In the genomic region with DNA sequence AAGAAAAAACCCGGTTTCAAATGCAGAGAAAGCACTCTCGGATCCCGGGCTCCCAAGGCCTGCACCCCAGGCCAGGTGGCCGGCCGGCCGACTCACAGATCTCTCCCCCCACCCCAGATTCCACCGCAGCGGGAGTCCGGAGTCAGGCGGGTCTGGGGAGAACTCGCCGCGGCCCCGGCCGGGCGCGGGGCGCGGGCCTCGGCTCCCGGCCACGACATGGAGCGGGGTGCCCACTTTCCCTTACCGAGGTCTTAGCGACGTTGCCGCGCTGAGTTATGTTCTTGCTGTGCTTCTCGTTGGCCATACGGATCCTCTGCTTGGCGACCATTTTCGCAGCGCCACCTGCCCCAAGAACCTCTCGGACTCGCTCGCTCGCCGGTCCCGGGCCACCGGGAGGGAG, we compare ENCODE assay signal across 8 mouse cellular contexts. TPM values are rescaled to one million over a fixed set of nuclear protein-coding genes. Genes with fewer than 3 reads are reported as not detected.
A peak's percentile ranks its signal among the peaks of the same experiment; 100 is the strongest.
DNase-seq lines count a peak whose midpoint lies in the region; ATAC-seq and TF ChIP-seq lines count a peak whose summit lies in the region.

No protein-coding gene starts in this region.

- H3K4me3 ChIP-seq in heart, postnatal 0 days (ENCODE audit: low read depth, low read length): peak overlapping the region; percentile 77
- peak overlapping the region; percentile 86 to 92 for H3K4me3 ChIP-seq in ES-E14 (ENCODE audit: insufficient read depth in 1 of 2, low read depth in 1 of 2, low read length in 2 of 2, poor library complexity in 1 of 2, severe bottlenecking in 1 of 2)
- H3K4me3 ChIP-seq in embryonic fibroblast, embryonic 13.5 days (ENCODE audit: insufficient read depth, low read length): peak overlapping the region; percentile 90
- H3K4me3 ChIP-seq in limb, embryonic 14.5 days (replicated peaks; ENCODE audit: low read length): peak overlapping the region; percentile 74
- H3K4me3 ChIP-seq in stomach, embryonic 15.5 days (replicated peaks): peak overlapping the region; percentile 98

- peak overlapping the region; percentile 84 for H3K4me2 ChIP-seq in heart, postnatal 0 days (ENCODE audit: low read depth, low read length)
- H3K4me2 ChIP-seq in limb, embryonic 14.5 days (replicated peaks; ENCODE audit: low read depth, low read length, severe bottlenecking): peak overlapping the region; percentile 43
- H3K4me2 ChIP-seq in stomach, embryonic 15.5 days: peak overlapping the region; percentile 60

- H3K4me1 ChIP-seq in heart, postnatal 0 days (ENCODE audit: control insufficient read depth, insufficient read depth): peaks cover 17% of the 10 kb centered on the region
- peaks cover 0 to 6% of the 10 kb centered on the region in 2 experiments; a peak in 3 of 4 replicates for H3K4me1 ChIP-seq in ES-E14 (ENCODE audit: control insufficient read depth in 2 of 2, insufficient read depth in 2 of 2, low read length in 2 of 2, poor library complexity in 1 of 2)
- no peaks in the 10 kb centered on the region; the same call in 1 of the 2 replicates for H3K4me1 ChIP-seq in embryonic fibroblast, embryonic 13.5 days (ENCODE audit: control insufficient read depth, insufficient read depth, low read length)
- peaks cover 8% of the 10 kb centered on the region; the same call in 1 of the 2 replicates for H3K4me1 ChIP-seq in limb, embryonic 14.5 days (ENCODE audit: control insufficient read depth, insufficient read depth, low read length)
- 0 out of 2 replicates have a peak, but pooled peaks cover 3% of the 10 kb centered on the region for H3K4me1 ChIP-seq in stomach, embryonic 15.5 days

- H3K9me3 ChIP-seq in heart, postnatal 0 days (replicated peaks; ENCODE audit: control insufficient read depth, low read length): no peaks in the 10 kb centered on the region
- H3K9me3 ChIP-seq in ES-E14 (ENCODE audit: control insufficient read depth, insufficient read depth, low read depth, low read length): no peaks in the 10 kb centered on the region
- H3K9me3 ChIP-seq in limb, embryonic 14.5 days (ENCODE audit: control insufficient read depth, low read length): no peaks in the 10 kb centered on the region
- no peaks in the 10 kb centered on the region for H3K9me3 ChIP-seq in stomach, embryonic 15.5 days

- peak overlapping the region; percentile 91 for H3K9ac ChIP-seq in heart, postnatal 0 days (replicated peaks; ENCODE audit: low read depth, low read length)
- H3K9ac ChIP-seq in ES-E14 (ENCODE audit: insufficient read depth, low read depth, low read length, poor library complexity, severe bottlenecking): peak overlapping the region; percentile 96
- peak overlapping the region; percentile 90 for H3K9ac ChIP-seq in limb, embryonic 14.5 days (ENCODE audit: low read depth, low read length, severe bottlenecking)
- H3K9ac ChIP-seq in stomach, embryonic 15.5 days: peak overlapping the region; percentile 98

- H3K27ac ChIP-seq in heart, postnatal 0 days (ENCODE audit: low read depth): peak overlapping the region; percentile 93
- H3K27ac ChIP-seq in ES-E14 (ENCODE audit: insufficient read depth, low read depth, low read length, poor library complexity, severe bottlenecking): peak overlapping the region; percentile 90
- H3K27ac ChIP-seq in embryonic fibroblast, embryonic 13.5 days (ENCODE audit: insufficient read depth, low read length): peak overlapping the region; percentile 56
- H3K27ac ChIP-seq in limb, embryonic 14.5 days (replicated peaks; ENCODE audit: low read depth, low read length): peak overlapping the region; percentile 87
- peak overlapping the region; percentile 95 for H3K27ac ChIP-seq in stomach, embryonic 15.5 days

- TF ChIP-seq CTCF in heart, postnatal 0 days (IDR thresholded peaks at IDR 0.05; ENCODE audit: low read depth): no peak
- 0 out of 2 replicates have a peak, but pooled peaks have one; percentile 6 for TF ChIP-seq CTCF in embryonic fibroblast, embryonic 13.5 days (IDR thresholded peaks at IDR 0.05; ENCODE audit: borderline replicate concordance, insufficient read depth, low read length)

- no peak for TF ChIP-seq EP300 in heart, postnatal 0 days (IDR thresholded peaks at IDR 0.05; ENCODE audit: low read depth)

- DNase-seq in heart, postnatal 0 days (ENCODE audit: low spot score): peak; percentile 26
- DNase-seq in heart, adult 9 months (ENCODE audit: low spot score in 2 of 2): no peak
- no peak for DNase-seq in ES-E14 (ENCODE audit: low read depth, low spot score)
- DNase-seq in limb, embryonic 14.5 days (ENCODE audit: low spot score): no peak
- DNase-seq in ovary, postnatal 36 days (ENCODE audit: low spot score): no peak

- ATAC-seq in heart, postnatal 0 days (ENCODE audit: insufficient read depth, low read depth): peak; percentile 53
- ATAC-seq in limb, embryonic 14.5 days (ENCODE audit: low FRiP score, low read depth): no peak; the same call in 1 of the 2 replicates
- ATAC-seq in stomach, embryonic 15.5 days (ENCODE audit: insufficient read depth, low FRiP score, low read depth): peak; percentile 24
- no peak for ATAC-seq in megakaryocyte-erythroid progenitor cell, adult 5-6 weeks (replicated peaks; ENCODE audit: low FRiP score, low TSS enrichment, poor library complexity, severe bottlenecking)

- peaks cover 28% of the 10 kb centered on the region for H3K36me3 ChIP-seq in heart, postnatal 0 days (replicated peaks; ENCODE audit: control insufficient read depth, insufficient read depth, low read length)
- peaks cover 8% of the 10 kb centered on the region for H3K36me3 ChIP-seq in ES-E14 (ENCODE audit: control insufficient read depth, insufficient read depth, low read length, poor library complexity, severe bottlenecking)
- H3K36me3 ChIP-seq in limb, embryonic 14.5 days (ENCODE audit: control insufficient read depth, insufficient read depth, low read length): peaks cover 25% of the 10 kb centered on the region
- H3K36me3 ChIP-seq in stomach, embryonic 15.5 days: peaks cover 6% of the 10 kb centered on the region; the same call in 1 of the 2 replicates

- in situ Hi-C loops in ES-E14 (cut with MboI; ENCODE audit: low sequenced_read_pairs in 2 of 2, unreplicated experiment in 2 of 2): no loop called here

- H3K27me3 ChIP-seq in heart, postnatal 0 days (ENCODE audit: control insufficient read depth, insufficient read depth, low read length): no peaks in the 10 kb centered on the region
- no peaks in the 10 kb centered on the region for H3K27me3 ChIP-seq in limb, embryonic 14.5 days (ENCODE audit: control insufficient read depth, insufficient read depth, low read length)
- H3K27me3 ChIP-seq in stomach, embryonic 15.5 days (replicated peaks): no peaks in the 10 kb centered on the region

- no peak for TF ChIP-seq POLR2A in embryonic fibroblast, embryonic 13.5 days (IDR thresholded peaks at IDR 0.05; ENCODE audit: low read depth, low read length)
- TF ChIP-seq POLR2A in limb, embryonic 14.5 days (IDR thresholded peaks at IDR 0.05; ENCODE audit: borderline replicate concordance, extremely low read depth, insufficient read depth, insufficient read length): no peak

- under 1% methylated on average over 39 of the region's 40 CpGs for WGBS in heart, postnatal 0 days
- WGBS in limb, embryonic 14.5 days: under 1% methylated on average over 33 of the region's 40 CpGs
- under 1% methylated on average over 40 of the region's 40 CpGs for WGBS in stomach, embryonic 15.5 days

TF ChIP-seq in ES-E14, 5 proteins besides CTCF, POLR2A, EP300 and RAD21 (continues in another document):
- TF ChIP-seq ZNF384 (IDR thresholded peaks at IDR 0.05; ENCODE audit: low read depth, low read length): no peak
- TF ChIP-seq HCFC1 (IDR thresholded peaks at IDR 0.05; ENCODE audit: borderline replicate concordance, insufficient read depth, low read length): peak; percentile 27; the same call in 1 of the 2 replicates
- no peak for TF ChIP-seq CHD2 (IDR thresholded peaks at IDR 0.05; ENCODE audit: low read depth, low read length)
- TF ChIP-seq MAFK (IDR thresholded peaks at IDR 0.05; ENCODE audit: insufficient read depth, low read depth, low read length): no peak

RNA-seq across cellular contexts. Expression of a gene that starts 0.5 kb away (rescaled TPM):
- 45.3 and 69.3 TPM in 2 replicates for total RNA-seq in heart, postnatal 0 days (2014; rRNA removed; ENCODE audit: low replicate concordance)
- polyA plus RNA-seq in heart, postnatal 0 days (2015; fragmentation: Nextera tagmentation; extraction: Ambion mirVana): 27.6 and 29.1 TPM in 2 replicates
- total RNA-seq in ES-E14 (2012; rRNA removed): 63.5 and 88.9 TPM in 2 replicates
- 85.3 and 107 TPM in 2 replicates for polyA plus RNA-seq in embryonic fibroblast, embryonic 13.5 days (2011; ENCODE audit: insufficient read length, low read depth, missing spikeins)
- polyA plus RNA-seq in limb, embryonic 14.5 days (2012; rRNA removed): 49.7 and 52.2 TPM in 2 replicates
- 52.8 and 55.8 TPM in 2 replicates for polyA plus RNA-seq in limb, embryonic 14.5 days (2014; fragmentation: Nextera tagmentation; extraction: Ambion mirVana)
- 48.1 and 55.6 TPM in 2 replicates for polyA plus RNA-seq in stomach, embryonic 15.5 days (2015; fragmentation: Nextera tagmentation; extraction: Ambion mirVana)
- total RNA-seq in megakaryocyte-erythroid progenitor cell, adult 5-6 weeks (2014; fragmentation: Nextera tagmentation): 123 and 132 TPM in 2 replicates
- total RNA-seq in megakaryocyte-erythroid progenitor cell, adult 5-6 weeks (2017): 149 and 153 TPM in 2 replicates

RNA-seq across cellular contexts. Expression of a gene that starts 0.5 kb away (rescaled TPM):
- total RNA-seq in heart, postnatal 0 days (2014; rRNA removed; ENCODE audit: low replicate concordance): 59.5 and 59.7 TPM in 2 replicates
- 59.5 and 60.7 TPM in 2 replicates for polyA plus RNA-seq in heart, postnatal 0 days (2015; fragmentation: Nextera tagmentation; extraction: Ambion mirVana)
- total RNA-seq in ES-E14 (2012; rRNA removed): 22.4 and 41.8 TPM in 2 replicates
- polyA plus RNA-seq in embryonic fibroblast, embryonic 13.5 days (2011; ENCODE audit: insufficient read length, low read depth, missing spikeins): 105 and 131 TPM in 2 replicates
- 63.8 and 65.7 TPM in 2 replicates for polyA plus RNA-seq in limb, embryonic 14.5 days (2012; rRNA removed)
- 168 and 177 TPM in 2 replicates for polyA plus RNA-seq in limb, embryonic 14.5 days (2014; fragmentation: Nextera tagmentation; extraction: Ambion mirVana)
- 218 and 255 TPM in 2 replicates for polyA plus RNA-seq in stomach, embryonic 15.5 days (2015; fragmentation: Nextera tagmentation; extraction: Ambion mirVana)
- 38.0 and 40.2 TPM in 2 replicates for total RNA-seq in megakaryocyte-erythroid progenitor cell, adult 5-6 weeks (2014; fragmentation: Nextera tagmentation)
- 64.6 and 71.3 TPM in 2 replicates for total RNA-seq in megakaryocyte-erythroid progenitor cell, adult 5-6 weeks (2017)

RNA-seq across cellular contexts. Expression of a gene that starts 51.3 kb away (rescaled TPM):
- 147 and 177 TPM in 2 replicates for total RNA-seq in heart, postnatal 0 days (2014; rRNA removed; ENCODE audit: low replicate concordance)
- polyA plus RNA-seq in heart, postnatal 0 days (2015; fragmentation: Nextera tagmentation; extraction: Ambion mirVana): 17.1 and 17.9 TPM in 2 replicates
- total RNA-seq in ES-E14 (2012; rRNA removed): 156 and 184 TPM in 2 replicates
- 126 and 130 TPM in 2 replicates for polyA plus RNA-seq in embryonic fibroblast, embryonic 13.5 days (2011; ENCODE audit: insufficient read length, low read depth, missing spikeins)
- 35.2 and 37.6 TPM in 2 replicates for polyA plus RNA-seq in limb, embryonic 14.5 days (2012; rRNA removed)
- polyA plus RNA-seq in limb, embryonic 14.5 days (2014; fragmentation: Nextera tagmentation; extraction: Ambion mirVana): 18.3 and 21.1 TPM in 2 replicates
- polyA plus RNA-seq in stomach, embryonic 15.5 days (2015; fragmentation: Nextera tagmentation; extraction: Ambion mirVana): 19.4 and 20.3 TPM in 2 replicates
- 82.6 and 95.9 TPM in 2 replicates for total RNA-seq in megakaryocyte-erythroid progenitor cell, adult 5-6 weeks (2014; fragmentation: Nextera tagmentation)
- total RNA-seq in megakaryocyte-erythroid progenitor cell, adult 5-6 weeks (2017): 183 and 186 TPM in 2 replicates

Comparison
In these comparisons a context has a peak if more than half of its experiments do, and no peak if none do; other contexts are left out.
1. ATAC-seq: peak in heart, postnatal 0 days (single experiment) and stomach, embryonic 15.5 days (single experiment); none in limb, embryonic 14.5 days (single experiment) and megakaryocyte-erythroid progenitor cell, adult 5-6 weeks (single experiment).
2. Peak in every context shown above with its lines, with median percentiles within 50 percentile points of each other: H3K27ac ChIP-seq, H3K4me2 ChIP-seq, H3K4me3 ChIP-seq and H3K9ac ChIP-seq.